Mouse (Mus musculus) neutrophil, adult 5-6 weeks (primary cell): ENCODE data around the gene Unc13b. TPM values are rescaled to one million over a fixed set of nuclear protein-coding genes. Genes with fewer than 3 reads are reported as not detected.
"Not testable (repeated sequence)": the region's sequence is repeated elsewhere in the genome, so short reads cannot be mapped to it uniquely, and the experiment has no call there.

Experiments used
- ATAC-seq: fragments of 151-379, 151-347 bp; 2 replicates; pipeline ENCODE4 v1.8.0; 2017; ENCODE audit warnings: mild to moderate bottlenecking, moderate TSS enrichment; ENCODE audit not compliant: insufficient number of reproducible peaks, poor library complexity, low FRiP score, severe bottlenecking; ENCODE audit errors: extremely low read depth
- total RNA-seq: library from RNA; stranded (forward); fragments of 200-1000 nt; gene quantifications from 2 replicates; pipeline ENCODE4 v1.2.3, GENCODE M21; 2017

The Unc13b gene
- total RNA-seq, 1 experiment from 2014 or later = 0.93 TPM

GRCm38 (mm10) chr4:43065471-43065870 is 6.7 kb downstream of the Unc13b start:
- ATAC-seq = no peak

GRCm38 (mm10) chr4:43074923-43075322 is 16.2 kb downstream of the Unc13b start:
- no peak for ATAC-seq

GRCm38 (mm10) chr4:43078071-43078718 is 19.4 kb downstream of the Unc13b start:
- no peak for ATAC-seq

- no peak for ATAC-seq
These were observed 23.7 kb downstream of the Unc13b start for GRCm38 (mm10) chr4:43082458-43082857.

- no peak for ATAC-seq
These were observed 31.2 kb downstream of the Unc13b start for GRCm38 (mm10) chr4:43089950-43090349.

- no peak for ATAC-seq
These were observed 32.4 kb downstream of the Unc13b start for GRCm38 (mm10) chr4:43091183-43091582.

- no peak for ATAC-seq
These were observed 54.7 kb downstream of the Unc13b start for GRCm38 (mm10) chr4:43113491-43113890.

- no peak for ATAC-seq
These were observed 55.8 kb downstream of the Unc13b start for GRCm38 (mm10) chr4:43114512-43114911.

- no peak for ATAC-seq
These were observed 56.2 kb downstream of the Unc13b start for GRCm38 (mm10) chr4:43114946-43115345.

GRCm38 (mm10) chr4:43116249-43116648 is 57.5 kb downstream of the Unc13b start:
- ATAC-seq = no peak

GRCm38 (mm10) chr4:43129750-43130149 is 71.0 kb downstream of the Unc13b start:
- no peak for ATAC-seq

GRCm38 (mm10) chr4:43142610-43143009 is 83.9 kb downstream of the Unc13b start:
- no peak for ATAC-seq

- ATAC-seq = not testable (repeated sequence)
These were observed 93.7 kb downstream of the Unc13b start for GRCm38 (mm10) chr4:43152413-43152812.

- no peak for ATAC-seq
These were observed 101.3 kb downstream of the Unc13b start for GRCm38 (mm10) chr4:43160045-43160444.

- no peak for ATAC-seq
These were observed 102.4 kb downstream of the Unc13b start for GRCm38 (mm10) chr4:43161124-43161657.

GRCm38 (mm10) chr4:43163205-43163604 is 104.5 kb downstream of the Unc13b start:
- ATAC-seq = no peak

- ATAC-seq = no peak
These were observed 106.8 kb downstream of the Unc13b start for GRCm38 (mm10) chr4:43165403-43166005.

- ATAC-seq = no peak
These were observed 111.3 kb downstream of the Unc13b start for GRCm38 (mm10) chr4:43170028-43170427.

- ATAC-seq = no peak
These were observed 118.4 kb downstream of the Unc13b start for GRCm38 (mm10) chr4:43177126-43177525.

- no peak for ATAC-seq
These were observed 123.9 kb downstream of the Unc13b start for GRCm38 (mm10) chr4:43182474-43183168.
